Mouse (Mus musculus): ENCODE results near the gene Stat4. TPM values are rescaled to one million over a fixed set of nuclear protein-coding genes. Genes with fewer than 3 reads are reported as not detected.

Gene Stat4
- polyA plus RNA-seq, 1 experiment from 2014 or later: 0.93 TPM

Other genes with a start within 250 kb of the Stat4 start
- gene Myo1b, start 71.1 kb upstream of the Stat4 start, polyA plus RNA-seq (2014; fragmentation: Nextera tagmentation; extraction: Ambion mirVana): 116 and 156 TPM in 2 replicates
- gene Stat1, start 132.3 kb downstream of the Stat4 start, polyA plus RNA-seq (2014; fragmentation: Nextera tagmentation; extraction: Ambion mirVana): 18.0 and 20.1 TPM in 2 replicates
- gene Gls, start 246.1 kb downstream of the Stat4 start, polyA plus RNA-seq (2014; fragmentation: Nextera tagmentation; extraction: Ambion mirVana): 29.9 and 36.5 TPM in 2 replicates